Mouse (Mus musculus) neural tube, embryonic 12.5 days (tissue): Measurements from ENCODE around the gene Gm10778. TPM values are rescaled to one million over a fixed set of nuclear protein-coding genes. Genes with fewer than 3 reads are reported as not detected.
A peak's percentile ranks its signal among the peaks of the same experiment; 100 is the strongest.
"Not testable (repeated sequence)": the region's sequence is repeated elsewhere in the genome, so short reads cannot be mapped to it uniquely, and the experiment has no call there.

Source experiments
- ATAC-seq: fragments of 200-750 bp; cut with Nextera tagmentation; 2 replicates; pipeline ENCODE4 v1.8.0; 2017; ENCODE audit warnings: low read depth, mild to moderate bottlenecking, moderate TSS enrichment, moderate library complexity; ENCODE audit not compliant: low FRiP score
- H3K27ac ChIP-seq: fragments of 300-500 bp; sonication (generic); 2 replicates; pipeline ENCODE4 v1.5.1; 2016
- H3K27me3 ChIP-seq: fragments of 300-500 bp; sonication (generic); replicated peaks from 2 replicates; pipeline ENCODE4 v1.6.1; 2016; ENCODE audit warnings: mild to moderate bottlenecking
- H3K36me3 ChIP-seq: fragments of 300-500 bp; sonication (generic); 2 replicates; pipeline ENCODE4 v1.6.1; 2016; ENCODE audit warnings: mild to moderate bottlenecking
- H3K4me1 ChIP-seq: fragments of 300-500 bp; sonication (generic); 2 replicates; pipeline ENCODE4 v1.6.1; 2016
- H3K4me2 ChIP-seq: fragments of 300-500 bp; sonication (generic); replicated peaks from 2 replicates; pipeline ENCODE4 v1.6.1; 2016; ENCODE audit warnings: mild to moderate bottlenecking
- H3K4me3 ChIP-seq: fragments of 300-500 bp; sonication (generic); 2 replicates; pipeline ENCODE4 v1.5.1; 2016
- H3K9ac ChIP-seq: fragments of 300-500 bp; sonication (generic); 2 replicates; pipeline ENCODE4 v1.6.1; 2016; ENCODE audit warnings: mild to moderate bottlenecking
- H3K9me3 ChIP-seq: fragments of 300-500 bp; sonication (generic); 2 replicates; pipeline ENCODE4 v1.6.1; 2016; ENCODE audit warnings: mild to moderate bottlenecking
- WGBS: fragments of 180-500 bp; shearing (Covaris S2); methylation state at CpG from one replicate; pipeline ENCODE4 v1.1.7; 2016; 5-methylcytosine and 5-hydroxymethylcytosine counted together
- polyA plus RNA-seq: library from polyadenylated mRNA; unstranded; fragments of >200 nt; fragmentation: Nextera tagmentation; extraction: Ambion mirVana; gene quantifications from 2 replicates; pipeline ENCODE4 v1.2.1, GENCODE M21; 2016

Gm10778 gene
- polyA plus RNA-seq, 1 experiment from 2014 or later, result 6.1 TPM

GRCm38 (mm10) chr10:81636338-81636737, 12.5 kb upstream of the Gm10778 start:
- Histone ChIP-seq H3K4me3 (no peak overlapping the region), H3K9ac (no peak overlapping the region), H3K4me2 (no peak overlapping the region), H3K4me1 (peaks cover 10% of the 10 kb centered on the region), H3K27me3 (no peaks in the 10 kb centered on the region; the same call in 1 of the 2 replicates), H3K36me3 (no peaks in the 10 kb centered on the region), H3K27ac (no peak overlapping the region), H3K9me3 (no peaks in the 10 kb centered on the region)
- 25% methylated on average over 8 of the region's 8 CpGs for whole genome bisulfite sequencing
- ATAC-seq, result no peak

- Histone ChIP-seq H3K4me3 (no peak overlapping the region), H3K9ac (no peak overlapping the region)
Measured at GRCm38 (mm10) chr10:81638101-81638500, 10.8 kb upstream of the Gm10778 start.

GRCm38 (mm10) chr10:81640825-81641224, 8.0 kb upstream of the Gm10778 start:
- H3K4me1 ChIP-seq, result peaks cover 20% of the 10 kb centered on the region
- not testable (repeated sequence) for H3K36me3 ChIP-seq, H3K27me3 ChIP-seq, H3K27ac ChIP-seq, H3K9me3 ChIP-seq, H3K9ac ChIP-seq, H3K4me3 ChIP-seq, H3K4me2 ChIP-seq, ATAC-seq
- WGBS, result 43% methylated on average over 4 of the region's 4 CpGs

More at GRCm38 (mm10) chr10:81638101-81638500, 10.8 kb upstream of the Gm10778 start:
- H3K27me3 ChIP-seq, result no peaks in the 10 kb centered on the region
- H3K27ac ChIP-seq, result no peak overlapping the region
- H3K36me3 ChIP-seq, result no peaks in the 10 kb centered on the region
- H3K4me1 ChIP-seq, result peaks cover 26% of the 10 kb centered on the region
- 72% methylated on average over 6 of the region's 6 CpGs for WGBS
- no peaks in the 10 kb centered on the region for H3K9me3 ChIP-seq
- no peak for ATAC-seq
- H3K4me2 ChIP-seq, result no peak overlapping the region

- ATAC-seq, result no peak
- Histone ChIP-seq H3K27me3 (no peaks in the 10 kb centered on the region), H3K9ac (peak overlapping the region; percentile 93; the same call in 1 of the 2 replicates), H3K9me3 (no peaks in the 10 kb centered on the region), H3K27ac (no peak overlapping the region), H3K4me1 (peaks cover 20% of the 10 kb centered on the region), H3K4me2 (peak overlapping the region; percentile 91; the same call in 1 of the 2 replicates), H3K4me3 (no peak overlapping the region), H3K36me3 (no peaks in the 10 kb centered on the region)
- WGBS, result 93% methylated on average over 2 of the region's 2 CpGs
Measured at GRCm38 (mm10) chr10:81641566-81641965, 7.3 kb upstream of the Gm10778 start.

GRCm38 (mm10) chr10:81641978-81642647, 6.7 kb upstream of the Gm10778 start:
- H3K9ac ChIP-seq, result peak overlapping the region; percentile 93
- ATAC-seq, result no peak
- 83% methylated on average over 8 of the region's 8 CpGs for WGBS
- no peaks in the 10 kb centered on the region for H3K27me3 ChIP-seq
- no peaks in the 10 kb centered on the region for H3K36me3 ChIP-seq
- H3K4me1 ChIP-seq, result peaks cover 20% of the 10 kb centered on the region
- peak overlapping the region; percentile 91 for H3K4me2 ChIP-seq
- peak overlapping the region; percentile 62; the same call in 1 of the 2 replicates for H3K4me3 ChIP-seq
- no peak overlapping the region for H3K27ac ChIP-seq
- H3K9me3 ChIP-seq, result no peaks in the 10 kb centered on the region

- ATAC-seq, result peak; percentile 61
- Histone ChIP-seq H3K4me2 (peak overlapping the region; percentile 91), H3K36me3 (no peaks in the 10 kb centered on the region), H3K9ac (peak overlapping the region; percentile 93), H3K27me3 (no peaks in the 10 kb centered on the region), H3K27ac (peak overlapping the region; percentile 90), H3K9me3 (no peaks in the 10 kb centered on the region), H3K4me3 (peak overlapping the region; percentile 62), H3K4me1 (peaks cover 20% of the 10 kb centered on the region)
- 21% methylated on average over 24 of the region's 24 CpGs for WGBS
Measured at GRCm38 (mm10) chr10:81642648-81643448, 6.0 kb upstream of the Gm10778 start.

GRCm38 (mm10) chr10:81643449-81644055, 5.3 kb upstream of the Gm10778 start:
- Histone ChIP-seq H3K4me2 (peak overlapping the region; percentile 91), H3K4me3 (peak overlapping the region; percentile 62), H3K9ac (peak overlapping the region; percentile 93), H3K27ac (peak overlapping the region; percentile 90), H3K36me3 (no peaks in the 10 kb centered on the region), H3K27me3 (no peaks in the 10 kb centered on the region), H3K9me3 (no peaks in the 10 kb centered on the region), H3K4me1 (peaks cover 20% of the 10 kb centered on the region)
- ATAC-seq, result peak; percentile 85
- WGBS, result under 1% methylated on average over 75 of the region's 75 CpGs

- Histone ChIP-seq H3K4me1 (peaks cover 20% of the 10 kb centered on the region), H3K27me3 (no peaks in the 10 kb centered on the region), H3K9ac (no peak overlapping the region), H3K36me3 (no peaks in the 10 kb centered on the region), H3K9me3 (no peaks in the 10 kb centered on the region), H3K4me2 (peak overlapping the region; percentile 91), H3K4me3 (peak overlapping the region; percentile 62; the same call in 1 of the 2 replicates), H3K27ac (0 out of 2 replicates have a peak overlapping the region, but pooled peaks have one; percentile 90)
- 58% methylated on average over 2 of the region's 2 CpGs for WGBS
- ATAC-seq, result peak; percentile 12
Measured at GRCm38 (mm10) chr10:81644162-81644561, 4.7 kb upstream of the Gm10778 start.

GRCm38 (mm10) chr10:81644716-81645115, 4.1 kb upstream of the Gm10778 start:
- WGBS, result 88% methylated on average over 18 of the region's 18 CpGs
- H3K4me2 ChIP-seq, result 0 out of 2 replicates have a peak overlapping the region, but pooled peaks have one; percentile 91
- no peak overlapping the region for H3K27ac ChIP-seq
- H3K4me1 ChIP-seq, result peaks cover 20% of the 10 kb centered on the region
- H3K9me3 ChIP-seq, result no peaks in the 10 kb centered on the region
- no peak overlapping the region for H3K4me3 ChIP-seq
- H3K9ac ChIP-seq, result no peak overlapping the region
- H3K27me3 ChIP-seq, result no peaks in the 10 kb centered on the region
- no peak for ATAC-seq
- no peaks in the 10 kb centered on the region for H3K36me3 ChIP-seq

- Histone ChIP-seq H3K27me3 (no peaks in the 10 kb centered on the region), H3K9me3 (no peaks in the 10 kb centered on the region), H3K4me2 (no peak overlapping the region), H3K9ac (no peak overlapping the region), H3K4me3 (no peak overlapping the region), H3K27ac (no peak overlapping the region), H3K36me3 (no peaks in the 10 kb centered on the region), H3K4me1 (peaks cover 20% of the 10 kb centered on the region)
- no peak for ATAC-seq
- WGBS, result 92% methylated on average over 4 of the region's 4 CpGs
Measured at GRCm38 (mm10) chr10:81645391-81645790, 3.5 kb upstream of the Gm10778 start.

- 80% methylated on average over 7 of the region's 7 CpGs for WGBS
- no peak for ATAC-seq
- no peak overlapping the region for H3K9ac ChIP-seq
Measured at GRCm38 (mm10) chr10:81646015-81646555, 2.8 kb upstream of the Gm10778 start.

GRCm38 (mm10) chr10:81655178-81655577, 6.3 kb downstream of the Gm10778 start:
- Histone ChIP-seq H3K36me3 (peaks cover 62% of the 10 kb centered on the region), H3K27ac (no peak overlapping the region), H3K9me3 (peaks cover 74% of the 10 kb centered on the region), H3K4me1 (no peaks in the 10 kb centered on the region), H3K27me3 (no peaks in the 10 kb centered on the region), H3K4me2 (no peak overlapping the region), H3K9ac (no peak overlapping the region), H3K4me3 (no peak overlapping the region)
- 97% methylated on average over 10 of the region's 10 CpGs for WGBS
- no peak for ATAC-seq

More at GRCm38 (mm10) chr10:81646015-81646555, 2.8 kb upstream of the Gm10778 start:
- no peak overlapping the region for H3K4me2 ChIP-seq
- no peaks in the 10 kb centered on the region for H3K27me3 ChIP-seq
- H3K9me3 ChIP-seq, result peaks cover 5% of the 10 kb centered on the region; the same call in 1 of the 2 replicates
- H3K4me3 ChIP-seq, result no peak overlapping the region
- H3K4me1 ChIP-seq, result peaks cover 20% of the 10 kb centered on the region
- H3K27ac ChIP-seq, result no peak overlapping the region
- 0 out of 2 replicates have a peak, but pooled peaks cover 3% of the 10 kb centered on the region for H3K36me3 ChIP-seq
